Mouse (Mus musculus): ENCODE measurements at regions not wholly inside any gene's neighbourhood (a gene's known extent, or its start where the extent isn't known, plus 50 kb on each side); places are given as distances from the start of the nearest gene placed in this dataset.

- TF ChIP-seq GATA1 (IDR thresholded peaks at IDR 0.05; ENCODE audit: low read length): no peak
Measured at GRCm38 (mm10) chr16:81774626-81775025, 574.1 kb downstream of the Ncam2 start.

DNA sequence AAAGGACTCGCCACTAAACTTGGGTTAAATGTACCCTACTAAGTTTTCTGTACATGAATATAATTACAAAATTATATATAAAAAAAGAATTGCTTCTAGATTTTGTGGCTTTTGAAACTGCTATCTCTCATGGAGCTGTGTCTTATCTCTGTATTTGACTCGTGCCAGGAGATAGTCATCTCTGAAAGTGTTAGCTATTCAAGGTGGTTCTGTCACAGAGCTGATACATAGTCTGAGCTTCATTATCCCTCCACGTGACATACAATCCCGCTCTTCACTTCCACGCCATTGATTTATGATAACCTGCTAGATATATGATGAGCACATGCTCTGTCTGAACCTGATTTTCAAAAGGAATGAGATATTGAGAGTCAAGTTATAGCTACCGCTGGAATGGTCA lies 593.5 kb downstream of the Ncam2 start:
- TF ChIP-seq GATA1 (IDR thresholded peaks at IDR 0.05; ENCODE audit: low read length): no peak

DNA sequence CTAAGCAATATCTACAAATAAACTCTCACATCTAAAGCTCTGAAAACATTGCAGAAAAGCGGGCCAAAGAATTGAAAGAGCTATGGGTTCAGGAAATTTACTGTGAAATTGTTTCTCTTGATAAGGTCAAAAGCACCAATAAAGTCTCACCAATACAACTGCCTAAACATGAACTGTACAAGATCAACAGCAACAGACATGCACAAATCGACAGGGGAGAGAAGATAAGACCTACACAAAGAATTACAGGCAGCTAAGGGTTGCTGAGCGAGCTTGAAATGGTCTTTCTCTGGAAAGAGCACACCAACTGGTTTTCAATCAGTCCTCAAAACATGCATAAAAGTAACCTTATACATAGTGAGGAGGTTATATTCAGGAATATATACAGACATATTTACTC lies 616.4 kb downstream of the Ncam2 start:
- peak; percentile 85 for TF ChIP-seq GATA1 (IDR thresholded peaks at IDR 0.05; ENCODE audit: low read length)

- no peak for TF ChIP-seq GATA1 (IDR thresholded peaks at IDR 0.05; ENCODE audit: low read length)
Measured at GRCm38 (mm10) chr16:81838625-81839024, 638.1 kb downstream of the Ncam2 start.

DNA sequence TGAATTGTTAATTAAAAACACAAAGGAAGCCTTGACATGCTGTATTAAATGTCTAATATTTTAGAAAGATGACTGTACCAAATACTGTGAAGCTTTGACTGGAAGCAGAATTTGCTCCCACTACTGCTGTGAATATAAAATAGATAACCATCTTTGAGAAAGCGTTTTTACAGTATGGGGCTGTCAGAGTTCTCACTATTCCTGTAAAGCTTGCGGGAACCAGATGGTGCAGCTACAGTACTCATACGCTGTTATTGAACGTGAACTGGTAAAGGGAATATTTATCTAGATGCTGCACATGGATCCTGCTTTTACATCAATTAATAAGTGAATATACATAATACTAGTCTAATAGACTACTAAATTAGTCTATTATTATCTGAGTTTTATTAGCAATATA lies 679.2 kb downstream of the Ncam2 start:
- TF ChIP-seq GATA1 (IDR thresholded peaks at IDR 0.05; ENCODE audit: low read length): no peak

All from G1E-ER4 (cell line).